Mouse (Mus musculus): Measurements from ENCODE around the gene Efhd1.

The Efhd1 gene

DNA sequence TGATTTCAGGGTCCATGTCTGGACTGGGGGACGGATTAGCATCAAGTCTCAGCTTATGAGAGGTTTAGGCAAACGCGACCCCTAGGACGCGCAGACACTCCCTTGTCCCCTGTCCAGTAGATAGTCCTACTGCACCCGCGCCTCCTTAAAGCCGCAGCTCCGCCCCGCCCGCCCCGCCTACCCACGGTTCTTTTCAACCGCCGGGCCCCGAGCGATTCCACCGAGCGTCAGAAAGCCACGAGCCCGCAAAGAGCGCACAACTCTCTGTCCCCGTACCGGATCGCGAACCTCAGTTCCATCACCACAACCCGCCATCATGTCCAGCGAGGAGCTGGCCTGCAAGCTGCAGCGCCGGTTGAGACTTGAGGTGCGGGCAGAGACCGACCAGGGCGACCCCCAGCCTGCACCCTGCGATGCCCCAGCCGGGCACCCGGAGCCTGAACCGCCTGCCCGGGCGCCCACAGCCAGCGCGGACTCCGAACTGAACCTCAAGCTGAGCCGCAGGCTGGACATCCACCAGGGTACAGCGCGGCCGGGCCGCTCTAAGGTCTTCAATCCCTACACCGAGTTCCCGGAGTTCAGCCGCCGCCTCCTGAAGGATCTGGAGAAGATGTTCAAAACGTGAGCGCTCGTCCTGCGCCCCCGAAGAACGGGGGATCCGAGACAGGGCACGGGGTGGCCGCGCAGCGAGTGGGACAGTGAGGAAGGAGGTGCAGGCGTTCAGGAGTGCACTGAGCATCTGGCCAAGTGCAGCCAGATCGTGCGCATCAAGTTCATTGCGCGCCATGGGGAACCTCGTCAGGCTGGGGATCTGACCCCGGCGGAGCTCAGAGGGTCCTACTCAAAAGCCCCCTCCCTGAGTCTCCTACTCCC lies at the start of gene Efhd1:
Efhd1 (plus strand) TSS at position 230 of the 873 bp plus-strand sequence.
- DNase-seq, result peak; percentile 22

DNA sequence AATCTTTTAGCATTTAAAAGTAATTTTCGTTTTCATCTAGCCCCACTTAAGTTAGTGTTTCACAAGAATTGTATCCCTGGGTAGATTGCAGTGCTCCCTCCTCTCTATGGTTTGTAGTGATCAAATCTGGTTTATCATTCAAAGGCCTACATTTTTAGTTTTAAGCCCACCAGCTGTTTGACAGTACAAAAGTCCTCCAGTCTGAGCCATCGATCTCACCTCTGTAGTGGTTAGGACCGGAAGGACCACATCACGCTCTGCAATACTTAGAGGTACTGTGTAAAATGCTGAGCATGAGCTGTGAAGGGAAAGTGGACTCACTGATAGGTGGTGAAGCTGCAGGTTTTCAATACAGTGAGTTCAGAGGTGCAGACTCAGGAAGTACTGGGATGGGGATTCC lies 49.4 kb upstream of the Efhd1 start:
- DNase-seq, result peak; percentile 8

DNA sequence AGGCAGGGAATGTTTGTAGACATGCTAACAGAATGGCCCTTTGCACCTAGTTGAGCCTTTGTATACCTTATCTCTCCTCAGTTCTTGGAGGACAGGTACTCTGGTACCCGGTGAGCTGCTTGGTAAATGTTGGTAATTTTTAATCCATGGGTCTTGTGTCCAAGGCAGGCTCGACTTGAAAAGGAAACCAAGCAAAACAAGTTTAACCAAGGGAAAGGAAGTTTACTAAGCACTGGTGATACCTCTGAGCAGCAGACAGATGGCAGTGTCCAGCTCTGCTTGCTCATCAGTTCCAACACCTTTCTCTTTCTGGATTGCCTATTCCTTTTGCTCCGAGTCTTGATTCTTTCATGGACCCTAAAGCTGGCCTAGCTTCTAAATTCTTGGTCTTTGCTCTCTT lies 46.2 kb upstream of the Efhd1 start:
- peak; percentile 8 for DNase-seq

DNA sequence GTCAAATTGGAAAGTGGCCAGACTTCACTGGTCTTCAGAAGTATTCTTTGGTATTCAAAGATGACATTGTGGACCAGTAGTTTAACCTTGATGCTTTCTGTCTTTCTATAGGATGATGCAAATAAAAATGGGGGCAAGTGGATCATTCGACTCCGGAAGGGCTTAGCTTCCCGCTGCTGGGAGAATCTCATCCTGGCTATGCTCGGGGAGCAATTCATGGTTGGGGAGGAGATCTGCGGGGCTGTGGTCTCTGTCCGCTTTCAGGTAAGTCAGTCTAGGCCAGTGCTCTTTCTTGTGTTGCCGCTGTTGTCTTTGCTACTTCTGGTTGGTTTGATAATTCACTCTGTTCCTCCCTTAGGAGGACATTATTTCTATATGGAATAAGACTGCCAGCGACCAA lies 38.4 kb upstream of the Efhd1 start:
- no peak for DNase-seq

DNA sequence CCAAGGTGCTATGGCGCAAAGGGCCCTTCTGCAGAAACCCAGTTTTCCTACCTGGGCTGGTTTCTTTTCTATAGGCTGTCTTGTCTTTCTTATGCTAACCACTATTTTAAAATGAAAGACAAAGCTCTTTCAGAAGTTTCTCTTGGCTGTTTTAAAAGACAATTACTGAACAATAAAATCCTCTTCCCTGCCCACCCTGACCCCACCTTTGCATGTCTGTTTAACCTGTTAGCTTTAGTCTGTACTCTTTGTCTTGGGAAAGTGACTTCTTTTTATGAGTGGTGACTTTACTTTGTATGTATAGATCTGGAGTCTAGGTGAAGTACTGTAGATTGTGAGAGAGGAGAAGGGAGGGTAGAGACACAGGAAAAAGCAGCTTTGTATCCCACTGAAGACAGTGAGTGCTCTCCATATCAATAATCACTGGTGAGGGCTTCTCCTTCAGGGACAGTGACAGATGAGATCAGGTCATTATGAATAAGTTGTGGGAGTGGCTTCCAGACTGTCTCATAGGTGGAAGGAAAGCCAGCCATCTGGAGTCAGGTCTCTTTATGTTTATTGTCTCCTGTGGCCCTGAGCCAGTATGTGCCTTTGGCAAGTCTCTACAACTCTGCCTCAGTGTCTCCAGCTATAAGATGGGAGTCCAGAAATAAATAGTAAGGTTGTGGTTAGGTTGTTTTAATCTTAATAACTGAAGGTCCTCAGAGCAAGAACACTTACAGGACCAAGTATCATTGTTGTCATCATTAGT lies 37.6 kb upstream of the Efhd1 start:
- no peak for DNase-seq

DNA sequence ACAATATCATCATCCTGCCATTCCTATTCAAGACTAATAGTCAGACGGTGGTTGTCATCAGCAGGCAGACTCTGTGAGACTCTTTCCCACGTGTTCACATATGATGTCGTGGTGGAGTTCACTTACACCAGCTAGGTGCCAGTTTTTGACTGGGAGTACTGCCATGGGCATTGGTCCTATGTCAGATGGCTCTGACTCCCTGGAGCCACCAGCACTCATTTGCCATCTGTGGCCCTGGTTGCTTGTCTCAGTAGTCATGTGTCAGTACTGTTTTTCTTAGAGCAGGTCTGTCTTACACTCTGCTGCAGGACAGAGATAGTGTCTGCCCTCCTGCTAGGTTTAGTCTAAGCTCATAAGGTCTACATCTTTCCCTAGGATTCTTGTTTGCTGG lies 37.0 kb upstream of the Efhd1 start:
- DNase-seq, result no peak

DNA sequence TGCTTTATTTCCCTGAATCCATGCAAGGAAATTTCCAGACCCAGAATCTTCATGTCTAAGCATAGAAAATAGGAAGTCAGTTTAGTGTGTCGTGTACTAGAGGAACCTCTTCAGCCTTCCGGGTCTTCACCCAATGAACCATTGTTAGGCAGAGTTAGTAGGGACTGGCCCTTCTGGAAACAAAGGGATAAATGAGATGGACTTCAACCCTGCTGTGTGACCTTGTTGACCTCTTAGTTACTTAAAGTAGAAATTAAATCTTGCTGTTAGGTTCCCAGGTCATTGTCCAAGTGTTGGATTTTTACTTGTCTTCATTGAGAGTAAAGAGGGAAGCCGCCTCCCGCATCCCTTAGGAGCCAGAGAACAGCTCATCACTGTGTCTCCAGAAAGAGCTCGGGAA lies 33.6 kb upstream of the Efhd1 start:
- no peak for DNase-seq

DNA sequence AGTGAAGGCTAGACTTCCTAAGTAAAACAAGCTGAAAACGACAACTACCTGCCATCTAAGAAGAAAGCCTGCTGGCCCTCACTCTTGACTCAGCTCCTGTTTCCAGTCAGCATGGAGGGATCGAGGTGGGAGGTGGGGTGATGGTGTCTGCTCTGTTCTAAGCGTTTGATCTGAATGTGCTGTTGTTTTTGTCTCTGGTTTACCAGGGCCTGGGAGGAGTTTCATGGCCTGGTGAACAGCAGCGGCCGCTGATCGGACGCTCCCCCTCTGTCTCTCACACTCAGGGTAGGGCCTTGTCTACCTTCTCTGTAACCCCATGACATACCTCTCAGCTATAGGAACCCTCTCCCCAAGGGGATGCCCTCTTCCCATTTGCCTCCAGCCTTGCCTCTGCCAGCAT lies 32.0 kb upstream of the Efhd1 start:
- no peak for DNase-seq

DNA sequence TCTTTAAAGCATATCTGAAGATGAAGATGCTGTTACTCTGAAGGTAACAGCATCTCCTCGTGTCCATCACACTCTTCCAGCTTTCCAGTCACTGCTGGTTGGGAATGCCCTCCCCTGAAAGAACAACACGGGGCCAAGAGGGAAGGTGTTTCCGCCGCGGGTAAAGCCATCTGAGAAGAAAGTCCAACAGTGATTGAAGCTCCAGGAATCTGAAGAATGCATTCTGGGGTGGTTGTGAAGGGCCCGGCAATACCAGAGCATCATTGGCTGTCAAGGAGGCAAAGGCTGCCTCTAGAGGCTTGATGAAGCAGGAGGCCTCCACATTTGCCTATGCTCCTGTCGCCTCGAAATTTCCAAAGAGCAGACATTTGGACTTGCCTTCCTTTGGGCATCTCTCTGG lies 25.1 kb upstream of the Efhd1 start:
- DNase-seq, result no peak

DNA sequence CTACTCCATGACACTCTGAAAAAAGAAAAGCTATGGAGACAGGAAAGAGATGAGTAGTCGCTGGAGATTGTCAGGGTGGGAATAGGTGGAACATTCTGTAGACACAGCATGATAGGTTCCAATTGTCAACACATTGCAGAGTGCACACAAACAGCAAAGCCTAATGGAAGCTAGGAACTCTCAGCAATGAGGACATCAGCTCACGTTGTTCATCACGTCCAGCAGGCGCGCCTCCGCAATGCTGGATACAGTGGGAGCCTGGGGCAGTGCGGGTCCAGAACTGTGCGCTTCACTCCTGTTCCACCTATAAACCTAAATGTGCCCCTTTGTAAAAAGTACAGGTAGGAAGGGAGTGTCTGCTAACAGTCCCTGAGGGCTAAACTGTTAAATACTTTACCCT lies 21.1 kb upstream of the Efhd1 start:
- DNase-seq, result no peak

DNA sequence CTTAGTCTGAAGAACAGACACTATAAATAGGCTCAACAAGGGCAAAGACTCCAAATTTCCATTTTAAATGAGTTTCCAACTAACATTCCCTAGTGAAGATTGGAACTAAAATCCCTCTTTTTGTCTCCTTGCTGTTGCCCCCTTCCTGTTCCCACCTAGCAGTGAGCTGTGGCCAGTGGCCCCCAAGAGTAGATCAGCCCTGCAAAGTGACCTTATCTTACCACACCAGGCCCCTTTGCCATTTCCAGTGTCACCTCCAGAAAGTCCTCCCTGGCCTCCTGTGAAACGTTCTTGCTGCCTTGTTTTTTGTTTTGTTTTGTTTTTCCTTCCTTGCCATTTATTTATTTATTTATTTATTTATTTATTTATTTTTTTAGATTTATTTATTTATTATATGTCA lies 18.7 kb upstream of the Efhd1 start:
- DNase-seq, result no peak

DNA sequence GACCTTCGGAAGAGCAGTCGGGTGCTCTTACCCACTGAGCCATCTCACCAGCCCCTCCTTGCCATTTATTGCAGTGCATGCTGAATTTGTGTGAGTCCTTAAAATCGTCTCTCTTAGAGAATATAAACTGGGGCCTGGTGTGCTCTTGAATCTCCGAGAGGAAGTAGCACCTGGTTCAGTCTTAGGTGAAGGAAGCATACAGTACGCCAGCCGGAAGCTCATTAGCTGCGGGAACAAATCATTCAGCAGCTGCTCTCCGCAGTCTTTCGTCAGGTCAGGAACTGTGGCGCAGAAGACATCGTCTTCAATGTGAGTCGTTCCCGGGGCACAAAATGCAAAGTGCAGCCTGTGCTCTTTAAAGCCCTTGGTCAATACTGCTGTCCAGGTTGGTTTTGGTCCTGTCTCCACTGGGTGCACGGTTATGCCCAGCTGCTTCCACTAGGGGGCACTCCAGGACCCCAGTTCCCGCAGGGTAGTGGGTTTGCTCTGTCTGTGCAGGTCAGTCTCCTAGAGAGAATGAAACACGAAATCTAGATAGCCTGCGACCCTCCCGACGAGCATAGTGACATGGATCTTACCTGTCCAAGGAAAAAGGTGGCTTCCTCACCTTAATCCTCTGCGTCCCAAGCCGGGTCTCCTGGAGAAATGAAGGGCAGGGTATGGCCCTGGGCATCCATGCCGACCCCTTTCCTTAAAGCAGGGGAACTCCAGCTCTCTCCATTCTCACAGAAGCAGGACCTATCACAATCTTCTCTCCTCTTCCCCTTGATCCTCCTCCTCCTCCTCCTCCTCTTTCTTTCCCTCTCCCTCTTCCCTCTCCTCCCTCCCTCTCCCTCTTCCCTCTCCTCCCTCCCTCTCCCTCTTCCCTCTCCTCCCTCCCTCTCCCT lies 18.0 kb upstream of the Efhd1 start:
- DNase-seq, result peak; percentile 72

DNA sequence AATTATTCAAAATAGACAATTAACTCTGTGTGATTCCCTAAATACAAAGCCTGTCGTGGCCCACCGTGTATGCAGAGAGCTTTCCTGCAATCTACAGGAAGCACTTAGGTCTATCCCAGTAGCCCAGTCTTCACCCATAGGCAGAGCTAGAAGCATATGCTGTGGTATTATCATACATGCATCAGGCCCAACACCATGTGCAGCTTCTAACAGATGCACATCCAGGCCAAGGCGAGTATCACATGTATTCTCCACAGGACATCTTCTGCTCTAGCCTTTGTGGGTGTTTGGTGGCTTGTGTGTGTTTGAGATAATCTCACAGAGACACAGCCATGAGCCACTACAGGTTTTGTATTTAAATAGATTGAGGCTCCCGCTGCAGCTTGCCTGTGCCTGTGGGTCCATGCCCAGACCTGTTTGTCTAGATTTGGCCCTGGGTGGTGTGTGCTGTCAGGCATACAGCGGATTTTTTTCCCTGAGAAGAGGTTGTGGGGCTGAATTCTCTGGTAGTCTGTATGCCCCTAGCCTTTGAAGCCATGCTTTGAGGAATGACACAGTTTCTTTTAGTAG lies 12.0 kb upstream of the Efhd1 start:
- DNase-seq, result no peak

DNA sequence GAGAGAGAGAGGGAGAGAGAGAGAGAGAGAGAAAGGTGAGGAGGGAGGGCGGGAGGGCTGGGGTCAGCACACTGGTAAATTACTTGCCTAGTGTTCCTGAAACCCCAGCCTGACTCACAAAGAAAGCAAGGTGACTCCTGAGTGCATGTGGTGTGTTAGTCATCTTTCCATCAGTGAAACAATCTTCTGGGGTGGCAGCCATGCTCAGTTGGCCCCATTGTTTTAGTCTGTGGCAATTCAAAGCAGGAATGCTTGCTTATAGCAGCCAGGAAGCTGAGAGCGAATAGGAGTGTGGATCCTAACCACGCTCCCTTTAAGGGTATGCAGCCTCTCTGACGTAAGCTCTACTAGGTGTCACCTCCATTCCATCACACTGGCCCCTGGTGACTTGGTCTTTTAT lies 9.0 kb upstream of the Efhd1 start:
- DNase-seq, result no peak

DNA sequence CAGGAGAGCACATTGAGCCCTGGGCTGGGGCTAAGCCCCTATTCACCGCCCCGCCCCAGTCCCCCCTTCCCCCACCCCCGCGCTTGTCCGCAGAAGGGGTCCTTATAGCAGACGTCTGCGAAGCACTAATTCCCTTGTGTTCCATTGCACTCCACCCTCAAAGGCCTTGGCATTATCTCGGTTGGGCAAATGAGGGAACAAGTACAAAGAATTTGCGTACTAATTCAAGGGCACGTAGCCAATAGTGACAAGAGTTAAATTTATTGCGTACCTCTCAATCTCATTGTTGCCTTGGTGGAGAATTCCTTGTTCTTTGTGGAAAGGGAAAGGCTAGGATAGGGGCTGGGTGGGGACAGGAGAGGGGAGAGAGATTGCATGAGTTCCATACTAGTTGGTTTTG lies 6.5 kb upstream of the Efhd1 start:
- no peak for DNase-seq

DNA sequence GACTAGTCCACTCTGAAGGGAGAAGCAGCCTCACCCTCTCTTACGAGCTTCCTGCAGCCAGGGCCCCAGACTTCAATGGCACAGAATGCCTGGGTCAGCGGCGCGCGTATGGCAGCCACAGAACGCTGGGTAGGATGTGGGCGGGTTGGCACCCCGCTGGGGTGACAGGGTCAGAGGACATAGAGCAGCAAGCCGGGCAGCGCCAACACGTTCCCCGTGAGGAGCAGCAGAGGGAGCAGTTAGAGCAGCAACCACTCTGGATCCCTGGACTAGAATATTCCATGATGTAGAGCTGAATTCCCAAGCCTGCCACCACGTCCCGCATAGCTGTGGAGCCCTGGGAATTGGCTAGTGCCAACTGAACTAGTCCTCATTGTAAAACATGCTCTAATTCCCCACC lies 5.7 kb upstream of the Efhd1 start:
- DNase-seq, result no peak

DNA sequence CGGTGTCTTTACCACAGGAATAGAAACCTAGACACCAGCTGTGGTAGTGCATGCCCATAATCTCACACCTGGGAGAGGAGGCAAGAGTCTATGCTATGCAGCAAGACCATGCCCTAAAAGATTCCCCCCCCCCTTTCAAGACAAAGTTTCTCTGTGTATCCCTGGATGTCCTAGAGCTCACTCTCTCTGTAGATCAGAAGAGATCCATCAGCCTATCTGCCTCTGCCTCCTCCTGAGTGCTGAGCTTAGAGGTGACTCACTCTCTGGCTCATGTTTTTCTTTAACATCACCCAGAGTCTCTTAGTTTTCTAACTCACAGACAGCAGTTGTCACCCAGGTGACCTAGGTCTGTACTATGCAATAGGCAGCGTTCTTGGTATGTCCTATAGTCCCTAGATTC lies 4.8 kb upstream of the Efhd1 start:
- no peak for DNase-seq

DNA sequence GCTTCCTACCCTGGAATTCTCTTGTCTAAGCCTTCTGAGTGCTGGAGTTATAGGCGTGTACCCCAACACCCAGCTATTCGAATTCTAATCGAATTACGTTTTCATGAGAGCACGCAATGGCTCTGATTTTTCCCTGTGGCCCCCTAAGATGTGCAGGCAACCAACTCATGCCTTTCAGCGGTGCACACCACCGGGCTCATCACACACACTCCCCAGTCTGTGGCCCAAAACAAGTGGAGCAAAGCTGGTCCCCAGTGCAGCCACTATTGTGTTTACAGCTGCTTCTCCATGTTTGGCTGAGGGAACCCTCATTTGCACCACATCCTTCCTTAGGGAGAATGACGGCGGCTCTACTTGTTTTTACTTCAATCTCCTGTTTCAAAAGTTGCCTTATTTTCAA lies 906 bp upstream of the Efhd1 start:
- no peak for DNase-seq

DNA sequence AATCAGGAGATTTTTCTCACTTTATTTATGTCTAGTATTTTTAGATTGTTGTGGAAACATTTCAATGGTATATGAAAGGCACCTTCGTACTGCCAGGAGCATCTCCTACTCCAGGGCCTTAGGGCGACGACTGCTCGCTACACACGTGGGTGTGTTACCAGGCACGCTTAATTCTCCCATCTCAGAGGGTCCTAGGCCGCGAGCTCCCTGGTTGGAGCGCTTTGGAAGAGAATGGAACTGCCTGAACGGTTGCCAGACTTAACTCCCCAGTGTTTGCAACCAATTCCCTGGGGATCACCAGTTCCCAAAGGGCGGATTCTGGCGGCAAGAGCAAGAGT lies 398 bp upstream of the Efhd1 start:
- DNase-seq, result no peak

DNA sequence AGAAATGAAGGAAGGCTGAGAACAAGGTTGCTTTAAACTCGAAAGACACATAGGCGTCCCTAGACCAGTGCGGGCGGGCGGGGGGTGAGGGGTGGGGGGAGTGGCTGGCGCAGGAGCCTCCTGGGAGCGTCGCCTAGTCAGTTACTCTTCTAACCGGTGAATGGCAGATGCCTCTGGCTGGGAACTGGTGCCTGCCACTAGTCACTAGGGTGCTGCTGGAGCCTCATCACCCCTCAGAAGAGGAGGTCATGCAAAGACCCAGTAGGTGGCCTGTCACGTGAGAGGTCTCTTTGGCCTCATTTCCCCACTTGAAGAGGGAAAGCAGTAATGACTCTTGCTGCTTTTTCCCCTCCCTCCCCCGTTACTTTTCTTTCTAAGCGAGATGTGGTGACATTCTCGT lies 1.0 kb downstream of the Efhd1 start:
- DNase-seq, result no peak

DNA sequence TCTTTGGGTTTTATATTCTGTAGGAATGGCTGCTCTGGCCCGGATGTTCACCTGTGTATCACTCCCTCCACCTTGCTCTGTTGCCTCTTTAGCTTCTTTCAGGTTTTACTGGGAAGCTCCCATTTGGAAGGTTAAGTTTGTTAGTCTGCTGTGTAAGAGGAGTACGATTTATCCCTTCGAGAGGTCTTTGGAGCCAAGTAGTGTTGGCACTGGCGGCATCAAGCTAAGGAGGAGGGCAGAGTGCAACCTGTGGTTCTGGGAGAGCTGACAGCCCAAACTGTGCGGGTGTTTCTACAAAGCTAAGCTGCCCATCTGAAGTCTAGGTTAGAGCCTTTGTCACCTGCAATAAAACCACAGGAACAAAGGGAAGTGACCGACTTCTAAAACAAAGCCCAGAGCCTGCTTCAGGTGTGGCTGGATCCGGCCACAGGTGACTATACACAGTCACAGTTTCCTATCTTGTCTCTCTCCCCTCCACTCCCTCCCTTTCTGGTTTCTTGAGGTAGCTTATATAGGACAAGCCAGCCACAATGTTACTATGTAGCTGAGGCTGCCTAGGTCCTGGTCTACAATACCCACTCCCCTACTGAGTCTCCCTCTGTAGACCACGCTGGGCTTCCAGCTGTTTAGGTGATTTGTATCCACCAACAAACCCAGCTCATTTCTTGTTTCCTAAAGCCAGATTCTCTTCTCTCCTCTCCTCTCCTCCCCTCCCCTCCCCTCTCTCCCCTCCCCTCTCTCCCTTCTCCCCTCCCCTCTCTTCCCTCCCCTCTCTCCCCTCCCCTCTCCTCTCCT lies 2.3 kb downstream of the Efhd1 start:
- DNase-seq, result no peak

DNA sequence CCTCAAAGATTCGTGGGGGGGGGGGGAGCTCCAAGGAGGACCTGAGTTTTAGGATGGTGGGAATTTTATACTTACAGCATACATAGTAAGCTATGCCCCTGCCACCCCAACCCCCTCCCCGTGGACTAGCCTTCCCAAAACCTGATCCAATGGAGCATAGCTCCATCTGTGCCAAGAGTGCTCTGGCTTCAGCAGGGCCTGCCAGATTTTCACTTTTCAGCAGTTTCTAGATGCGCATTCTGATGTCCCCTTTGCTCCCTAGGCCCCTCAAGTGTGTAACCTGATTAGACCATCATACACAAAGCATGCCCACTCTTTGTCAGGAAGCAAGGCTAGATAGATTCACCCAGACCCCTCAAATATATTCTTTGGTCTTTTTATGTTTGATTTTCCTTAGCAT lies 6.0 kb downstream of the Efhd1 start:
- DNase-seq, result no peak

Data from lung, postnatal 36 days (tissue).